Mouse (Mus musculus): Measurements from ENCODE around the gene Gm2a.

GRCm38 (mm10) chr11:55078502-55078901, 19.4 kb upstream of the Gm2a start:
- no peak for TF ChIP-seq CTCF (IDR thresholded peaks at IDR 0.05; ENCODE audit: low read depth)
- TF ChIP-seq EP300 (optimal IDR thresholded peaks at IDR 0.05) = no peak
